Mouse (Mus musculus) MEL (cell line): Measurements from ENCODE around the gene Lasp1. TPM values are rescaled to one million over a fixed set of nuclear protein-coding genes. Genes with fewer than 3 reads are reported as not detected.

ENCODE experiments used
- DNase-seq: peaks from one replicate; pipeline ENCODE4 v3.0.0; 2011; ENCODE audit warnings: low read depth, low spot score
- H3K27ac ChIP-seq: 2 replicates; pipeline ENCODE4 v1.5.1; 2012; ENCODE audit warnings: low read depth, mild to moderate bottlenecking, control low read depth, low read length, moderate library complexity; ENCODE audit not compliant: control insufficient read depth
- H3K27me3 ChIP-seq, 2 experiments: fragments of 150-350 bp in 1 of 2; sonication (generic) in 1 of 2; 2 replicates each; pipeline ENCODE4 v1.6.1; 2012; ENCODE audit warnings: low read length in 2 of 2, mild to moderate bottlenecking in 2 of 2, improper control_type of control experiment in 1 of 2, moderate library complexity in 1 of 2; ENCODE audit not compliant: insufficient read depth in 2 of 2, control insufficient read depth in 1 of 2
- H3K36me3 ChIP-seq, 2 experiments: 2 replicates each; pipeline ENCODE4 v1.6.1; 2012 to 2014; ENCODE audit warnings: low read length in 2 of 2, improper control_type of control experiment in 1 of 2, inconsistent platforms in 1 of 2, mild to moderate bottlenecking in 1 of 2; ENCODE audit not compliant: insufficient read depth in 2 of 2, control insufficient read depth in 1 of 2
- H3K4me1 ChIP-seq, 2 experiments: fragments of 150-350 bp in 1 of 2; sonication (generic) in 1 of 2; 2 replicates each; pipeline ENCODE4 v1.6.1; 2012; ENCODE audit warnings: low read length in 2 of 2, improper control_type of control experiment in 1 of 2, mild to moderate bottlenecking in 1 of 2; ENCODE audit not compliant: insufficient read depth in 2 of 2, control insufficient read depth in 1 of 2
- H3K4me3 ChIP-seq, 2 experiments: fragments of 150-350 bp in 1 of 2; sonication (generic) in 1 of 2; 2 replicates each; pipeline ENCODE4 v1.5.1; 2012; ENCODE audit warnings: low read depth in 2 of 2, low read length in 2 of 2, mild to moderate bottlenecking in 2 of 2, moderate library complexity in 2 of 2, control low read depth in 1 of 2, improper control_type of control experiment in 1 of 2; ENCODE audit not compliant: control insufficient read depth in 1 of 2, insufficient read depth in 1 of 2
- H3K79me2 ChIP-seq: 2 replicates; pipeline ENCODE4 v1.6.1; 2012; ENCODE audit warnings: mild to moderate bottlenecking, low read length, moderate library complexity; ENCODE audit not compliant: control insufficient read depth, poor library complexity, insufficient read depth
- H3K9ac ChIP-seq: 2 replicates; pipeline ENCODE4 v1.6.1; 2012; ENCODE audit warnings: low read depth, mild to moderate bottlenecking, control low read depth, low read length, moderate library complexity; ENCODE audit not compliant: control insufficient read depth, poor library complexity, severe bottlenecking
- H3K9me3 ChIP-seq: fragments of 150-350 bp; sonication (generic); replicated peaks from 2 replicates; pipeline ENCODE4 v1.6.1; 2012; ENCODE audit warnings: mild to moderate bottlenecking, low read length, improper control_type of control experiment, moderate library complexity; ENCODE audit not compliant: insufficient read depth
- CHD1 ChIP-seq: IDR thresholded peaks from 2 replicates; pipeline ENCODE4 v1.6.1; 2012; ENCODE audit warnings: low read depth, mild to moderate bottlenecking, inconsistent platforms, low read length, improper control_type of control experiment
- EP300 ChIP-seq, 2 experiments: IDR thresholded peaks; 2 replicates each; pipeline ENCODE4 v1.6.1; 2011; ENCODE audit warnings: improper control_type of control experiment in 2 of 2, low read length in 2 of 2, low read depth in 1 of 2, mild to moderate bottlenecking in 1 of 2
- ETS1 ChIP-seq: IDR thresholded peaks from 2 replicates; pipeline ENCODE4 v1.6.1; 2012; ENCODE audit warnings: low read depth, mild to moderate bottlenecking, inconsistent platforms, low read length, improper control_type of control experiment, moderate library complexity
- GATA1 ChIP-seq: IDR thresholded peaks from 2 replicates; pipeline ENCODE4 v1.6.1; 2011; ENCODE audit warnings: low read depth, low read length, improper control_type of control experiment
- HCFC1 ChIP-seq: IDR thresholded peaks from 2 replicates; pipeline ENCODE4 v1.6.1; 2012; ENCODE audit warnings: low read depth, mild to moderate bottlenecking, inconsistent platforms, low read length, improper control_type of control experiment, moderate library complexity
- JUND ChIP-seq: IDR thresholded peaks from 2 replicates; pipeline ENCODE4 v1.6.1; 2011; ENCODE audit warnings: low read depth, mild to moderate bottlenecking, improper control_type of control experiment, low read length
- KAT2A ChIP-seq: conservative IDR thresholded peaks from 2 replicates; pipeline ENCODE4 v1.6.1; 2012; ENCODE audit warnings: low read depth, low read length, improper control_type of control experiment, inconsistent platforms
- MAFK ChIP-seq: IDR thresholded peaks from 2 replicates; pipeline ENCODE4 v1.6.1; 2011; ENCODE audit warnings: low read depth, mild to moderate bottlenecking, low read length, improper control_type of control experiment, borderline replicate concordance
- MAZ ChIP-seq: IDR thresholded peaks from 2 replicates; pipeline ENCODE4 v1.6.1; 2012; ENCODE audit warnings: low read depth, mild to moderate bottlenecking, inconsistent platforms, low read length, improper control_type of control experiment
- MYB ChIP-seq: IDR thresholded peaks from 2 replicates; pipeline ENCODE4 v1.6.1; 2011; ENCODE audit warnings: mild to moderate bottlenecking, low read depth, low read length, improper control_type of control experiment
- NELFE ChIP-seq: IDR thresholded peaks from 2 replicates; pipeline ENCODE4 v1.6.1; 2011; ENCODE audit warnings: low read depth, low read length, improper control_type of control experiment
- POLR2A ChIP-seq, 2 experiments: IDR thresholded peaks; 2 replicates each; pipeline ENCODE4 v1.6.1; 2011 to 2012; ENCODE audit warnings: low read length in 2 of 2, mild to moderate bottlenecking in 2 of 2, control low read depth in 1 of 2, improper control_type of control experiment in 1 of 2, low read depth in 1 of 2, moderate library complexity in 1 of 2; ENCODE audit not compliant: control insufficient read depth in 1 of 2, insufficient read depth in 1 of 2, poor library complexity in 1 of 2
- RAD21 ChIP-seq: IDR thresholded peaks from 2 replicates; pipeline ENCODE4 v1.6.1; 2011; ENCODE audit warnings: mild to moderate bottlenecking, low read depth, low read length, improper control_type of control experiment
- RCOR1 ChIP-seq: IDR thresholded peaks from 2 replicates; pipeline ENCODE4 v1.6.1; 2012; ENCODE audit warnings: low read depth, mild to moderate bottlenecking, inconsistent platforms, low read length, improper control_type of control experiment
- TAL1 ChIP-seq: IDR thresholded peaks from 2 replicates; pipeline ENCODE4 v1.6.1; 2012; ENCODE audit warnings: mild to moderate bottlenecking, inconsistent platforms, low read length, moderate library complexity, mixed read lengths
- TBP ChIP-seq: IDR thresholded peaks from 2 replicates; pipeline ENCODE4 v1.8.0; 2011; ENCODE audit warnings: low read depth, low read length, improper control_type of control experiment
- UBTF ChIP-seq: IDR thresholded peaks from 2 replicates; pipeline ENCODE4 v1.6.1; 2012; ENCODE audit warnings: low read depth, mild to moderate bottlenecking, inconsistent platforms, low read length, improper control_type of control experiment, moderate library complexity, borderline replicate concordance; ENCODE audit not compliant: insufficient read depth
- ZMIZ1 ChIP-seq: IDR thresholded peaks from 2 replicates; pipeline ENCODE4 v1.6.1; 2012; ENCODE audit warnings: low read depth, mild to moderate bottlenecking, inconsistent platforms, low read length, improper control_type of control experiment, moderate library complexity
- polyA plus RNA-seq, 2 experiments: library from polyadenylated mRNA; stranded (reverse) in 1 of 2; unstranded in 1 of 2; fragments of >175 nt in 1 of 2; fragments of >200 nt in 1 of 2; gene quantifications; 2 replicates each; pipeline versions ENCODE4 v1.2.1 to v1.2.4; 2012; ENCODE audit warnings: low replicate concordance in 2 of 2, low read depth in 1 of 2; ENCODE audit not compliant: insufficient read length in 2 of 2, insufficient read depth in 1 of 2, missing spikeins in 1 of 2
- total RNA-seq: library from RNA; depleted of rRNA; stranded (reverse); fragments of 300-350 nt; gene quantifications from 2 replicates; pipeline ENCODE4 v1.2.3, GENCODE M21; 2012

Lasp1 gene
- total and polyA plus RNA-seq, 3 experiments = 13.3 to 38.7 TPM; not detected in 1

DNA sequence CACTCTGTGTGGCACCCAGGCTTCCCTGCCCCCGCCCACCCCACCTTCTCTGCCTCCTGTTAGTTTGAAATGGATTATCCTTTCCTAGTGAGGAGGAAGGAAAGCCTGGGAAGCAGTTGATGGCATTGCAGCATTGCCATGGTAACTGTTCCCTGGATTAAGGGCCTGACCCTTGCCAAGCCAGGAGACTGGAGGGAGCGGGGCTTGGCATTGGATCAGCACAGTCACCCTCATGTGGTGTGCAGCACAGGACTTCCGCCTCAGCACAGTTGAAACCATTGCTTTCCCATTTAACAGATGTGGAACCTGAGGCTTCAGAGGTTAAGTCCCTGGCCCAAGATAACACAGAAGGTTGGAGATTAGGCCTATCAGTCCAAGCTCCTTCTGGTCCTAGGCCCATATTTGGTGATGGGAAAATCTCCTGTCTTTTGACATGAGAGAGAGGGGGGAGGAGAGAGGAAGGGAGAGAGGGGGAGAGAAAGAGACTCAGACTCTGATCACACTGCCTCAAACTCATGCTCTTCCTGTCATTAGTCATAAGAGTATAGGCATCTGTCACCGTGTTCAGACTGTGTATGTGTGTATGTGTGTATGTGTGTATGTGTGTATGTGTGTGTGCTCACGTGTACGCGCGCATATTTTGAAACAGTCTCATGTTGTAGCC, 22.7 kb downstream of the Lasp1 start:
- H3K36me3 ChIP-seq = peaks cover 0 to 8% of the 10 kb centered on the region in 2 experiments; a peak in 2 of 4 replicates
- H3K9ac ChIP-seq = no peak overlapping the region
- H3K27ac ChIP-seq = no peak overlapping the region

DNA sequence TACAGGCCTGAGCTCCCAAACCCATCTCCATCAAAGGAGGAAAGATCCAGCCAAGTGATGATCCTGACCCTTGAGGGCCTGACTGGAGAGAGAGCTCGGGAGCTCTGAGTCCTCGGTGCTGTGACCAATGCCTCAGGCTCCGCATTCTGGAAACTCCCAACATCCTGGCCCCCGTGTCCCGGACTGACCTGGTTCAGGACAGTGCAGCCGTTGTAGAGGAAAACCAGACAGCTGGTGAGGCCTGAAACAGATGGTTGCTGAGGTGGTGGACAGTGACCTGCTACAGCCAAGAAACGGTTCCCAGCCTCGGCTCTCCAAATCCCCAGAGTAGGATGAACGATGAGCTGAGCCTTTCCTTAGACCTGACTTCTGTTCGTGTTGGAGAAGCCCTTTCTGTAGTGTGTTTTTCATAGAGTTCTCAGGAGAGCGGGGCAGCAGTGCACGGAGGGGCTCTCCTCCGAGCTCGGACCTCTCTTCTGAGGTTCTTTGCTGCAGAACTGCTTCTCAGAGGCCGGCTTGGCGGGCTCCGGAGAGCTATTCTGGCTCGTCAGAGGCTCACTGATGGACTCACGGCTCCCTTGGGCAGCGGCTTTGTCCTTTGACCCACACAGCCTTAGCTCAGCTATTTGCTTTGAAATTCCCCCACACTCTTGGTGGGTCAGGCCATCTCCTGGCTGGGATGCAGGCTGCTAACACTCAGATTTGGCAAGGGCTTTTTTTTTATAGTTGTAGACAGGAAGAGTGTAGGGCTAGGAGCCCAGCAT, 24.2 kb downstream of the Lasp1 start:
- TF ChIP-seq RCOR1 = no peak
- TF ChIP-seq POLR2A (IDR thresholded peaks at IDR 0.05; ENCODE audit: control insufficient read depth in 1 of 2, insufficient read depth in 1 of 2, low read depth in 1 of 2, low read length in 2 of 2, poor library complexity in 1 of 2) = no peak
- TF ChIP-seq KAT2A = no peak
- no peak for TF ChIP-seq UBTF
- no peak for TF ChIP-seq NELFE
- TF ChIP-seq CHD1 = no peak
- TF ChIP-seq RAD21 = no peak
- no peak for TF ChIP-seq ETS1
- TF ChIP-seq ZMIZ1 = no peak
- no peak for TF ChIP-seq MYB
- no peak for TF ChIP-seq HCFC1
- DNase-seq = no peak
- Histone ChIP-seq H3K27ac (no peak overlapping the region), H3K4me3 (no peak overlapping the region), H3K27me3 (no peaks in the 10 kb centered on the region), H3K9ac (no peak overlapping the region), H3K36me3 (peaks cover 1 to 6% of the 10 kb centered on the region in 2 experiments), H3K4me1 (peaks cover 11 to 22% of the 10 kb centered on the region in 2 experiments), H3K9me3 (no peaks in the 10 kb centered on the region), H3K79me2 (no peaks in the 10 kb centered on the region)

More for the DNA sequence above, 22.7 kb downstream of the Lasp1 start:
- peak; percentile 51 for DNase-seq
- Histone ChIP-seq H3K9me3 (no peaks in the 10 kb centered on the region), H3K4me1 (peaks cover 12 to 22% of the 10 kb centered on the region in 2 experiments), H3K79me2 (no peaks in the 10 kb centered on the region), H3K4me3 (no peak overlapping the region), H3K27me3 (no peaks in the 10 kb centered on the region)
- TF ChIP-seq GATA1 (peak; percentile 52; the same call in 1 of the 2 replicates), RCOR1 (0 out of 2 replicates have a peak, but pooled peaks have one; percentile 41), TAL1 (no peak), KAT2A (no peak), MYB (no peak), UBTF (no peak), ETS1 (no peak), HCFC1 (no peak), POLR2A (IDR thresholded peaks at IDR 0.05; ENCODE audit: control insufficient read depth in 1 of 2, insufficient read depth in 1 of 2, low read depth in 1 of 2, low read length in 2 of 2, poor library complexity in 1 of 2) (no peak), MAFK (no peak), MAZ (no peak), EP300 (IDR thresholded peaks at IDR 0.05; ENCODE audit: low read depth in 1 of 2, low read length in 2 of 2) (peak in 1 of 2 experiments; percentile 47; a peak in 2 of 4 replicates), TBP (no peak), JUND (no peak)
